Mouse (Mus musculus): ENCODE measurements at regions not wholly inside any gene's neighbourhood (a gene's known extent, or its start where the extent isn't known, plus 50 kb on each side); places are given as distances from the start of the nearest gene placed in this dataset.

DNA sequence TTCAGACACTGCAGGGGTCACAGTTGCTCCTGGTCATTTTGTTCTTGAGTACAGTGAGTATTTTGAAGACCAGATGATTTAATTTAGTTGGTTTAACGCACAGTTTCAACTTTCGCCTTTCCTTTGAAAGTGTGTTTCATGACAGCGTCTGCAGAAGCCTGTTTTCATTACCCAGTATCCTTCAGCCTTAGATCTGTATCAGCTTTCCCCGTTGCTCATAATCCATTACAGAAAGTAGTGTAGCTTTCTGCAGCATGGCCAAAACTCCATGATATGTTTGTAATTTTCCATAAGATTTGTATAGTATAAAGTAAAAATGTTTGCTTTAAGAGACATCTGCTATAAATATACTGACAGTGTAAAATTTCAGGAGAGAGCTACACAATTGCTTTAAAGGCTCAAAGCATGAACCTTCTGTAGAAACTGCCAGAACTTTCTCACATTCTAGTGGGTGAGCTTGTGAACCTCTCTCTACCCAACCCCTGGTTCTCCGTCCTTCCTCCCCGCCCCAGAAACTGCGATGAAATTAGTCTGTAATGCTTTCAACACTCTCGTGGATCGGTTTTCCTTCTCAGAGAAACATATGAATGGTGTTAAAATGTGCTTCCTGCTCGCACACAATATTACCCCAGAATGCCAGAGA is 506.6 kb upstream of the Adgrl2 start:
- DNase-seq, result no peak

DNA sequence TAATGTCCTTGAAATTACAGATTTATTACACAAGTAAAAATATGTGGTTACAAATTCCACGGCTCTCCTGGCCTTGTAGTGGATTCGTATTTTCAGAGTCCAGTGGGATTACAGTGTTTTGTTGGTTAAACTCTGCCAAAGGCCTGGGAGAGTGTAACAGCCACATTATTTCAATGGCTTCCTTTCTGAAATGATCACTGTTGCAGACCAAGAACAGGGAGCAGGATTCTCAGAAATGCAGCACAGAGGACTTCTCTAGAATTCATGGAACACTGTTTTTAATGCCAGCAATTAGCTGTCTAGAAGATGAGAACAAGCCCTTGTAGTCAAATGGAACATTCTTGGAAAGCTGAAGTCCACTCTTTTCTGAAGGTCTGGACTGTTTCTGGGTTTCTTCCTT is 505.8 kb upstream of the Adgrl2 start:
- DNase-seq, result no peak

DNA sequence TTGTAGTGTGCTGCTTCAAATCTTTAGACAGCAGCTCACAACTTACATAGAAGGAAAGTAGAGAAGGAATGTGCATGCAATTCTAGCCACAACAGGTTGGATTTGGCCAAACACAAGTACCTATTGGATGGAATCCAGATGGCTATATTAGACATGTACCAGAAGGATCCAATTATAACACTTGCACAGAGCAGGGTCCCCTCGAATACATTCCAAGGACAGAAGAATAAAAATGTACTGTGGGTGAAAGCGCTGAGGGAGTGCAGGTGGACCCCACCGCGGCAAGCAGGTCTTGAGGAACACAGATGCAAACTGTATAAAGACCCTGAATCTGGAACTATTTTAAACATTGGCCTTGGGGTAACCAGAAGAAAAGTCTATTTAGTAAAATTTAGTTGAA is 497.8 kb upstream of the Adgrl2 start:
- DNase-seq, result no peak

DNA sequence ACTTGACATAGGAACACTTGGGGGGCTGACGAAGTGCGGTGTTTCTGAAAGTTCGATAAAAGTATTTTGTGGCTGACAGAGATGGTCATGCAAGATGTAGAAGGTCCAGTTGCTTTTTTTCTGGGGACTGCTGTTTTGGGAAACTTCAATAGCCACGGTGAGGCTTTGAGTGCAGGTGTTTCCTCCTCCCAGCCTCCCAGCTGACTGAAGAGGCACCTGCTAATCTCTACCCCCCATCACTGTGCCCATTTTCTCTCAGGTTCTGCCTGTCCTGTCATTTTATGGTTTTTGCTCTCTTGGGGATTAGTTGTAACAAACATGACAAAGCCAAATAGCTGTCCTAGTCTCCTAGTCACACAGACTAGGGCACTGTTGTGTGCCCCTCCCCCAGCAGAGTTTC is 495.1 kb upstream of the Adgrl2 start:
- DNase-seq, result no peak

- DNase-seq, result no peak
Measured at GRCm38 (mm10) chr3:149484319-149484718, 494.0 kb upstream of the Adgrl2 start.

DNA sequence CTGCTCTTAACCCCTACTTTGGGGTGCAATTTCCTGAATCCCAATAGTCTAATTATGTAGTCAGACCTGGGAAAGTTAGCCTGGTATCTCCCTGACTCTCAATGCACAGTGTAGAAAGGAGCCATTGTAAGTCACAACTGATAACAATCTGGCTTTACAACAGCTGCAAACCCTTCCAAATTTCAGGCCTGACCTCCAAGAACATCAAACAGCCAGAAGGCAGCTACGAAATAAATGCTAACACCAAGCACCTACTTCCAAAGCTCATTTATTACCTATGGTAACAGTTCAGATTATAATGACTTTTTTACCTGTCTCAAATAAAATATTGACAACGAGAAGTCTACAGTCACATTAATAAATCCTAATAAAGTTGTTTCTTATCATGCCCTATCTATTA is 485.8 kb upstream of the Adgrl2 start:
- DNase-seq, result no peak

- DNase-seq, result no peak
Measured at GRCm38 (mm10) chr3:149466973-149467372, 476.6 kb upstream of the Adgrl2 start.

- no peak for DNase-seq
Measured at GRCm38 (mm10) chr3:149464603-149465002, 474.2 kb upstream of the Adgrl2 start.

DNA sequence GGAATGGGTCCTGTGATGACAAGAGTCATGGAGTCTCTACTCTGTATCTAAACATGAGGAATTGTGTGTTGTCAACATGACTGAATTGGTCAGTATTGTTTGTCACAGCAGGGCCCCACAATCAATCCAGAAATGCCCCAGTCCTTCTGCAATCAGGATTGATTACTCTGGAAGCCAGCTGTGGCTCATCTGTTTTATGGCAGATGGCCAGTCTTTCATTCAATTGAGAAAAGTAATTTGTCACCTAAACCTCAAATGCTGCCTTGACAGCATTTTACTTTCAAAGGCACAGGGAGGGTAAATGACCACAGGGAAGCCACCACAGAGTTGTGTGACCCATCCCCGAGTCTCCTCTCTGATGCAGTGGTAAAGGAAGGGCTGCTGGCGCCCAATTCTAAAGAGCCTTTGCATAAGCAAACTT is 471.8 kb upstream of the Adgrl2 start:
- DNase-seq, result no peak

DNA sequence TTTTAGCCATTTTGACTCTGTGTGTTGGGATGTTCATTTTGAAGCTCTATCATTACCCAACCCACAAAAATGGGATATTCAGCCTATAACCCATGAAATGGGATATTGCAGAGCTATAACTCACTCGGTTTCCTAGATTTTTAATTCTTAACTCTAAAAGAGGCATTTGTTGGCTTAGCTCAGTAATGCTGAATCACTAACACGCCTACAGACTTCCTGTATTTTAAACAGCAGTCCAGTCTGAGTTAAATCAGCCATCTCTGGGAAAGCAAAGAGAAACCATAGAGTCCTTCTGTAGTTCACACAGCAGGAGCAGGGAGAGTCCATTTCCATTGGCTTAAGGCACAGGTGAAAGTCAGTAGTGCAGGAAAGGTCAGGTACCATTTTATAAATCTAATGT is 471.3 kb upstream of the Adgrl2 start:
- DNase-seq, result no peak

- DNase-seq, result no peak
Measured at GRCm38 (mm10) chr3:149449376-149449775, 459.0 kb upstream of the Adgrl2 start.

DNA sequence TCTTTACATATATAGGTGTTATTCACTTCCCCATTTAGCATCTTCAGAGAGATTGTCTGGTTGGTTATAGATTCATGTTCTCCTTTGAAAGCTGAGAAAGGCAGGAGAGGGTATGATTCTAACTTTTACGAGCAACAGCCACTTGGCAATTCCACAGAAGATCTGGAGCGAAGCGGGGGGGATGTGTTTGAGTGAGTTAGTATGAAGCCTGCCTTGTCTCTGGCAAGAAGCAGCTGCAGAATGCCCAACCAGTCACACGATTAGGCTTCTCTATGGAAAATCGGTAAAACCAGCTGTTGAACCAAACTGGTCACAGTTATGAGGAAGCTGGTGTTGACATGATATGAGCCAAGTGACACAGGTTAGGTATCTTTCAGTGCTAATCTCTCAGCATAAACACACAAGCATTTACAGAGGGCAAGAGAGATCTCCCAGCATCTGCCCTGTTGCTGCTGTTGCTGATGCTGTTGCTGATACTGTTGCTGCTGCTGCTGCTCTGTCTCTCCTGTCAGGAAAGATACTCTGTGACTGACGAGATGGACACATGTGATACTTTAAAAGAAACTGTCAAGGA is 455.7 kb upstream of the Adgrl2 start:
- no peak for DNase-seq

DNA sequence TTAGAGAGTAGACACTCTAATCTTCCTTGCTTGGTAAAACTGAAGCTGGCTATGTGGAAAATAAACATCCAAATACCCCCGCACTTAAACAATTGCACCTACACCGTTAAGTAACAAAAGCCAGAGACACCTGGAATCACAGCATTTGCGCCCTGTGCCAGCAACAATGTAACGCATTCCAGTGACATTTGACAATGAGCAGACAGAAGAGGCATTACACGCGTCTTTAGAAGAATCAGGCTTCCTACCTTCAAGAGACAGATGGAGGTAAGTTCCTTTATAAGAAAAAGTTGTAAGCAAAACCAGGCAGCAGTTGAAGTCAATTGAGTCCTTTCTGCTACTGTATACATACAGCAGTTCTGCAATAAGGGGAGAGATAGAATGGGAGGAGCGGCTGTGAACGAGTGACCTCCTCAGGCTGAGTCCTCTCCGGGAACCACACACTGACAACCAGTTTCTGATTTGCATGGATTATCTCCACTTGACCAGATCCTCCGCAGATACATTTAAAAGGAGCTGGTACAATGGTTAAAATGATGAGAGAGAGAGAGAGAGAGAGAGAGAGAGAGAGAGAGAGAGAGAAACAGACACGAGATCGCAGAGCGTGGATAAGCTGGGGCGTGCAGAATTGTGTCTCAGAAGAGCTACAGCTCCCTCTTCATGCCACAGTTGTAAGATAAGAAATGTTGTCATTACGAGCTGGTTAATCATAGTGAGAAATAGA is 454.7 kb upstream of the Adgrl2 start:
- peak; percentile 27 for DNase-seq

- no peak for DNase-seq
Measured at GRCm38 (mm10) chr3:149444377-149444776, 454.0 kb upstream of the Adgrl2 start.

- no peak for DNase-seq
Measured at GRCm38 (mm10) chr3:149441227-149441626, 450.9 kb upstream of the Adgrl2 start.

- DNase-seq, result no peak
Measured at GRCm38 (mm10) chr3:149437763-149438162, 447.4 kb upstream of the Adgrl2 start.

DNA sequence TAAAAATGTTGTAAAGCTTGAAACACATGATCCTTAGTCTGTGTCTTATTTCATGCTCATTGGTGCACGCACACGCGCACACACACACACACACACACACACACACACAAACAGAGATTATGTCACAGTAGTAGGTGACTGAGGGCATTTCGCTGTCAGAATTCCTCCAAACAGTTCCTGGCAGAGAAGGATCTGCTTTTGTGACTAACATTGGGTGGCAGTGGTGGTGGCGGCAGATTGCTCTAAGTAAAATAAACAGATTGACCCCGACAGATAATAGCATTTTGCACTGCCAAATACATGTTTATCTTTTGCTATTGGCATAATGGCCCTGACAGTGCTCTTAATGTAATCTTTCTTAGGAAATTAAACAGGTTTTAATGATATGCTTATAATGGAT is 446.6 kb upstream of the Adgrl2 start:
- DNase-seq, result no peak

DNA sequence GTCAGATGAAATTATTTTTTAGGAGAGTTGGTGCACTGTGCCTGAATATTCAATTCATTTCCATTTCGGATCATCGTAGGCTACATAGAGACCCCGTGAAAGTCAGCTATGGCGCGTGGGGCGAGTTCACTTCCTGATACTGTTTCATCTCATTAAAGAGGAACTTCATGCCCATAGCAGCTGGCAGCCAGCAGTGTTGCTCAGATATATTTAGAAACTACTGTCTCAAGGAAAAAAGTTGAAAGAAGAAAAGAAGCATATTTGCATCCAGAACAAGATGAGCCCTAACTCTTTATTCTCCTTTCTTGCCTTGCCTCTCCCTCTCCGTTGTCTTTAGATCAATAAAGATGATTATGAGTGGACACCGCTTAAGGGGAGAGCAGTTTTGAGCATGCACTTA is 446.1 kb upstream of the Adgrl2 start:
- DNase-seq, result no peak

DNA sequence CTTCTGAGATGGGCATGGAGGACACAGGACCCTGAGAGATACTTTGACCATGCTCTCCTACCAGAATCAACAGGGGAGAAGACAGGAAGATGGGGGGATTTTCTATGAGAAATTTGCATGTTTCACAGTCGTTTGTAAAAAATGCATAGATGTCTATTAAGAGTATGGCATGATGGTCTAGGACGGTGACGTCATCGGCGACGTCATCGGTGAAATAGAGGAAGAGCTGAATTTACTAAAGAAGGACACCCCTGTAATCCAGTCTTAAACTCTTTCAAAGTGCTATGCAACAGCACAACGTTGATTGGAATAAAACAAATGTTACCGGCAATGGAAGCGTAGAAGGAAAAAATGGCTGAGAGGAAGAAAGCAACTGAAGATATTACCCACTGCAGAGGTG is 441.4 kb upstream of the Adgrl2 start:
- no peak for DNase-seq

DNA sequence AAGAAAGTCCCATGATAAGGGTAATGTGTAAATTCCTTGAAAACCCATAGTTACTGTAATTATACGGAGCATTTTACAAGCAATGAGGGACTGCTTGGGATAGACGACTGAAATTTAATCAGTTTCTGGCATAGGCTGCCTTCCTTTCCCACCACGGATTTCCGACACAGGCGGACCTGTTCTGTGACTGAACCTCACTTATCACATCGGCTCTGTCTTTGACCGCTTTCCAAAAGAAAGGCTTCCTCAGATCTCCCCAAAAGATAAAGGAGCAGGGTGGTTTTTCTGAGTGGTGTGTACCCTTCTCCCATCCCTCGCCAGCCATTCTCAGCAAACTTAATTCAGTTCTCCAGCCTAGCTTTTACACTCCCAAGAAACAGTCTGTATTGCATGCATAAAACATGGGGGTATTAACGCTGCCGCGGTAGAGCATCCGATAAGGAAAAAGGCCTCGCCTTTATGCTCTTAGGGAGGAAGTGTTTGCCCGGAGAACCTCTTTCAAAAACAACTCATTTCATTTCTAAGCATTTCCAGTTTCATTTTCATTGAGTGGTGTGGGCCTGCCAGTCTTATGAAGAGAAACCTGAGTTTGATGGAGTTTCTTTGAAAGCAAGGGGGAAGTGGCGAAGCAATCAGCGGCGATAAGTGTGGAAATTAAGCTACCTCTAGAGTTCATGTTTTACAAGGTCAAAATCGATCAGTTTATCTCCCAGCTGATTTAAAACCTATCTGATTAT is 435.8 kb upstream of the Adgrl2 start:
- DNase-seq, result no peak

- no peak for DNase-seq
Measured at GRCm38 (mm10) chr3:149424306-149424705, 434.0 kb upstream of the Adgrl2 start.

DNA sequence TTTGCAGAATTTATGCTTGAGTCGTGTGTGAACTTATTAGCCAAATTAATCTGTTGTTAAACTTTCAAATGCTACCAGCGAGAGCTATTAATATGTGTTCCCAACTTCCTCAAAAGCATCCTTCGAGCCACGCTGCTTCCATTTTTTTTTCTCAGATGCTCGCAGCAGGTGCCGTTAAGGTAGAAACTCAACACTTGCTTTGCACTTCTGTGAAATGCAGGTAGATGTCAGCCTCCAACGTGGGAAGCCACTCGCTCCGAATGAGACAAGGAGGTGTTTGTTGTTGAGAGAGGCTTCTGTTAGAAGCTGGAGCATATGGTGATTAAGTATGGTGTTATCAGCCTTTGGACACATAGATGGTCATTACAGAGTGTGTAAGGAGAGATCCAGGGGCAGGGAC is 433.1 kb upstream of the Adgrl2 start:
- DNase-seq, result no peak

DNA sequence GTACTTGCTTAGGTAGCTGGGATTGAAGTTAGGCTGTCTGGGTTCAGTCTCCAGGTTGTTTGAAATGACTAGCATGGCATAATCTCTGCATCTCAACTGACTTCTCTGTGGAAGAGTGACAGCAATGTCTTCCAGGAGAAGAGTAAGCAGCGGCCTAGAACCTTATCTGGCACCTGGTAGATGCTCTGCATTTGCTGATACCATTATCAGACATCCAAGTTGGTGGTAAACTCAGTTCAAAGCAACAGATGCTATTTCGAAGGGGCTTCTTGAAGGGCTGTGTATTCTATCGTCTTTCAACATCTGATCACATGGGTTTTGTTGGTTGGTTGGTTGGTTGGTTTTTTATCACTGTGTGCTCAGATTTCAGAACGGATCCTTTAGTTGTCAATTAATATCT is 424.7 kb upstream of the Adgrl2 start:
- no peak for DNase-seq

- DNase-seq, result no peak
Measured at GRCm38 (mm10) chr3:149413114-149413513, 422.8 kb upstream of the Adgrl2 start.

Data from heart, postnatal 4 days (tissue).